Mouse (Mus musculus): ENCODE data around the gene Coq10b. TPM values are rescaled to one million over a fixed set of nuclear protein-coding genes. Genes with fewer than 3 reads are reported as not detected.
A peak's percentile ranks its signal among the peaks of the same experiment; 100 is the strongest.

Coq10b gene
- polyA plus RNA-seq, 1 experiment: 20.7 TPM

GRCm38 (mm10) chr1:55027253-55027801 lies 25.2 kb upstream of the Coq10b start, which contains the start of gene Sf3b1:
TSS of gene Sf3b1 (minus strand) at chr1:55027481.
- Histone ChIP-seq H3K4me1 (ENCODE audit: control insufficient read depth, insufficient read depth, low read length) (peaks cover 7% of the 10 kb centered on the region; the same call in 1 of the 2 replicates), H3K4me3 (ENCODE audit: insufficient read depth, low read depth, low read length) (peak within 1 kb of the TSS; percentile 89), H3K36me3 (ENCODE audit: control insufficient read depth, insufficient read depth, low read length) (no peaks in the 10 kb centered on the region), H3K27me3 (replicated peaks; ENCODE audit: control insufficient read depth, insufficient read depth, low read length) (no peaks in the 10 kb centered on the region), H3K27ac (ENCODE audit: insufficient read depth, low read depth, low read length) (peak within 1 kb of the TSS; percentile 99)
- WGBS: 2% methylated on average over 46 of the region's 46 CpGs
- DNase-seq: peak; percentile 98
- TF ChIP-seq POLR2A (IDR thresholded peaks at IDR 0.05; ENCODE audit: low read depth, low read length) (peak; percentile 81), CTCF (conservative IDR thresholded peaks at IDR 0.05; ENCODE audit: insufficient read depth, insufficient read length, low read depth, low read length) (no peak)

- Histone ChIP-seq H3K27ac (ENCODE audit: insufficient read depth, low read depth, low read length) (no peak overlapping the region), H3K4me1 (ENCODE audit: control insufficient read depth, insufficient read depth, low read length) (peaks cover 7% of the 10 kb centered on the region; the same call in 1 of the 2 replicates), H3K4me3 (ENCODE audit: insufficient read depth, low read depth, low read length) (no peak overlapping the region), H3K27me3 (replicated peaks; ENCODE audit: control insufficient read depth, insufficient read depth, low read length) (no peaks in the 10 kb centered on the region), H3K36me3 (ENCODE audit: control insufficient read depth, insufficient read depth, low read length) (no peaks in the 10 kb centered on the region)
- DNase-seq: no peak
- TF ChIP-seq POLR2A (IDR thresholded peaks at IDR 0.05; ENCODE audit: low read depth, low read length) (no peak), CTCF (conservative IDR thresholded peaks at IDR 0.05; ENCODE audit: insufficient read depth, insufficient read length, low read depth, low read length) (no peak)
- WGBS: 83% methylated on average over 1 of the region's 1 CpGs
Observed at GRCm38 (mm10) chr1:55027966-55028365, 24.6 kb upstream of the Coq10b start.

GRCm38 (mm10) chr1:55028512-55029249 lies 23.9 kb upstream of the Coq10b start:
- H3K4me1 ChIP-seq (ENCODE audit: control insufficient read depth, insufficient read depth, low read length): peaks cover 7% of the 10 kb centered on the region; the same call in 1 of the 2 replicates
- no peaks in the 10 kb centered on the region for H3K36me3 ChIP-seq (ENCODE audit: control insufficient read depth, insufficient read depth, low read length)
- peak overlapping the region; percentile 7; the same call in 1 of the 2 replicates for H3K4me3 ChIP-seq (ENCODE audit: insufficient read depth, low read depth, low read length)
- no peaks in the 10 kb centered on the region for H3K27me3 ChIP-seq (replicated peaks; ENCODE audit: control insufficient read depth, insufficient read depth, low read length)
- WGBS: 66% methylated on average over 11 of the region's 11 CpGs
- DNase-seq: peak; percentile 31
- peak overlapping the region; percentile 10 for H3K27ac ChIP-seq (ENCODE audit: insufficient read depth, low read depth, low read length)
- no peak for TF ChIP-seq CTCF (conservative IDR thresholded peaks at IDR 0.05; ENCODE audit: insufficient read depth, insufficient read length, low read depth, low read length)
- TF ChIP-seq POLR2A (IDR thresholded peaks at IDR 0.05; ENCODE audit: low read depth, low read length): no peak

GRCm38 (mm10) chr1:55029446-55029845 lies 23.1 kb upstream of the Coq10b start:
- Histone ChIP-seq H3K27ac (ENCODE audit: insufficient read depth, low read depth, low read length) (peak overlapping the region; percentile 10; the same call in 1 of the 2 replicates), H3K36me3 (ENCODE audit: control insufficient read depth, insufficient read depth, low read length) (no peaks in the 10 kb centered on the region), H3K27me3 (replicated peaks; ENCODE audit: control insufficient read depth, insufficient read depth, low read length) (no peaks in the 10 kb centered on the region), H3K4me3 (ENCODE audit: insufficient read depth, low read depth, low read length) (no peak overlapping the region), H3K4me1 (ENCODE audit: control insufficient read depth, insufficient read depth, low read length) (peaks cover 7% of the 10 kb centered on the region; the same call in 1 of the 2 replicates)
- no peak for DNase-seq
- TF ChIP-seq CTCF (conservative IDR thresholded peaks at IDR 0.05; ENCODE audit: insufficient read depth, insufficient read length, low read depth, low read length): no peak
- WGBS: 86% methylated on average over 4 of the region's 4 CpGs

- Histone ChIP-seq H3K4me3 (ENCODE audit: insufficient read depth, low read depth, low read length) (no peak overlapping the region), H3K27me3 (replicated peaks; ENCODE audit: control insufficient read depth, insufficient read depth, low read length) (no peaks in the 10 kb centered on the region), H3K27ac (ENCODE audit: insufficient read depth, low read depth, low read length) (no peak overlapping the region), H3K4me1 (ENCODE audit: control insufficient read depth, insufficient read depth, low read length) (no peaks in the 10 kb centered on the region), H3K36me3 (ENCODE audit: control insufficient read depth, insufficient read depth, low read length) (no peaks in the 10 kb centered on the region)
- TF ChIP-seq POLR2A (IDR thresholded peaks at IDR 0.05; ENCODE audit: low read depth, low read length): no peak
- no peak for TF ChIP-seq CTCF (conservative IDR thresholded peaks at IDR 0.05; ENCODE audit: insufficient read depth, insufficient read length, low read depth, low read length)
- DNase-seq: no peak
Observed at GRCm38 (mm10) chr1:55031026-55031779, 21.4 kb upstream of the Coq10b start.

GRCm38 (mm10) chr1:55039944-55040343 lies 12.6 kb upstream of the Coq10b start:
- Histone ChIP-seq H3K27me3 (replicated peaks; ENCODE audit: control insufficient read depth, insufficient read depth, low read length) (no peaks in the 10 kb centered on the region), H3K4me3 (ENCODE audit: insufficient read depth, low read depth, low read length) (no peak overlapping the region), H3K4me1 (ENCODE audit: control insufficient read depth, insufficient read depth, low read length) (no peaks in the 10 kb centered on the region), H3K36me3 (ENCODE audit: control insufficient read depth, insufficient read depth, low read length) (no peaks in the 10 kb centered on the region), H3K27ac (ENCODE audit: insufficient read depth, low read depth, low read length) (no peak overlapping the region)
- 93% methylated on average over 1 of the region's 1 CpGs for WGBS
- no peak for DNase-seq
- TF ChIP-seq CTCF (conservative IDR thresholded peaks at IDR 0.05; ENCODE audit: insufficient read depth, insufficient read length, low read depth, low read length): no peak
- TF ChIP-seq POLR2A (IDR thresholded peaks at IDR 0.05; ENCODE audit: low read depth, low read length): no peak

- DNase-seq: no peak
- no peak overlapping the region for H3K27ac ChIP-seq (ENCODE audit: insufficient read depth, low read depth, low read length)
- 92% methylated on average over 4 of the region's 4 CpGs for WGBS
- H3K27me3 ChIP-seq (replicated peaks; ENCODE audit: control insufficient read depth, insufficient read depth, low read length): no peaks in the 10 kb centered on the region
- no peaks in the 10 kb centered on the region for H3K4me1 ChIP-seq (ENCODE audit: control insufficient read depth, insufficient read depth, low read length)
- TF ChIP-seq CTCF (conservative IDR thresholded peaks at IDR 0.05; ENCODE audit: insufficient read depth, insufficient read length, low read depth, low read length): no peak
- no peak for TF ChIP-seq POLR2A (IDR thresholded peaks at IDR 0.05; ENCODE audit: low read depth, low read length)
- H3K4me3 ChIP-seq (ENCODE audit: insufficient read depth, low read depth, low read length): no peak overlapping the region
- no peaks in the 10 kb centered on the region for H3K36me3 ChIP-seq (ENCODE audit: control insufficient read depth, insufficient read depth, low read length)
Observed at GRCm38 (mm10) chr1:55041691-55042090, 10.9 kb upstream of the Coq10b start.
